Mouse (Mus musculus): Measurements from ENCODE around the gene Tns1.
"Not testable (repeated sequence)": the region's sequence is repeated elsewhere in the genome, so short reads cannot be mapped to it uniquely, and the experiment has no call there.

DNA sequence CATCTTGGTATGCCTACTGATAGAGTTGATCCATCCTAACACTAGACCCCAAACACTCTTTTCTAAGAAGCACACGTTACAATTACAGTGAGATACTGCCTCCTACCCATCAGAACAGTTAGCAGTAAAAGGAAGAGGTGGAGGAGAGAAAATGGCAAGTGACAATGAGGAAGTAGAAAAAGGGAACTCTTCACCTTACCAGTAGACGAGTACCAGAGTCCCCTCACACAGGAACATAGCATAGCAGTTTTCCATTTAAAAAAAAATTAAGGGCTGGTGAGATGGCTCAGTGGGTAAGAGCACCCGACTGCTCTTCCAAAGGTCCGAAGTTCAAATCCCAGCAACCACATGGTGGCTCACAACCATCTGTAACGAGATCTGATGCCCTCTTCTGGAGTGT is 35.4 kb upstream of the Tns1 start:
- not testable (repeated sequence) for TF ChIP-seq GATA1 (IDR thresholded peaks at IDR 0.05; ENCODE audit: borderline replicate concordance, low read length); FLI1 (IDR thresholded peaks at IDR 0.05; ENCODE audit: low read length)

All from megakaryocyte, embryonic 14.5 days (primary cell).